Comparison of ENCODE assay signal across 8 mouse cellular contexts in genomic region chrX:142966008-142966966, GRCm38 (mm10). TPM values are rescaled to one million over a fixed set of nuclear protein-coding genes. Genes with fewer than 3 reads are reported as not detected.
A peak's percentile ranks its signal among the peaks of the same experiment; 100 is the strongest.
DNase-seq lines count a peak whose midpoint lies in the region; ATAC-seq and TF ChIP-seq lines count a peak whose summit lies in the region.

Gene Ammecr1, minus strand, starts transcription at chrX:142966728.

- peaks cover 28% of the 10 kb centered on the region for H3K27me3 ChIP-seq in Patski
- H3K27me3 ChIP-seq in hindbrain, embryonic 11.5 days (ENCODE audit: control insufficient read depth, insufficient read depth, low read length) = peaks cover 3% of the 10 kb centered on the region

- no peak for TF ChIP-seq CTCF in Patski (IDR thresholded peaks at IDR 0.05)

- peak within 1 kb of the TSS; percentile 86 for H3K27ac ChIP-seq in hindbrain, embryonic 11.5 days (ENCODE audit: low read depth, low read length)

- WGBS in hindbrain, embryonic 11.5 days = 9% methylated on average over 62 of the region's 112 CpGs

- no peaks in the 10 kb centered on the region for H3K9me3 ChIP-seq in hindbrain, embryonic 11.5 days (ENCODE audit: control insufficient read depth, low read length)

- POLR2A ChIA-PET in Patski (lab: Charles Lee) = no interaction called here

- ATAC-seq in Patski = peak; percentile 74
- ATAC-seq in hindbrain, embryonic 11.5 days (ENCODE audit: low FRiP score) = peak; percentile 96

- H3K4me2 ChIP-seq in hindbrain, embryonic 11.5 days (replicated peaks; ENCODE audit: low read depth, low read length) = peak within 1 kb of the TSS; percentile 55

- DNase-seq in Patski (ENCODE audit: low read depth, low spot score) = no peak
- DNase-seq in cerebellum, adult 9-11 months = peak; percentile 86
- DNase-seq in frontal cortex, adult 2 months (ENCODE audit: extremely low spot score in 1 of 2, low spot score in 1 of 2) = peak; percentile 13 to 58
- peak; percentile 81 for DNase-seq in hindbrain, embryonic 11.5 days (ENCODE audit: low spot score)
- DNase-seq in layer of hippocampus, postnatal 36 days = peak; percentile 67 to 69
- DNase-seq in lung, postnatal 25 days (ENCODE audit: low spot score) = peak; percentile 60
- peak; percentile 79 for DNase-seq in retina, embryonic 14.5 days (ENCODE audit: low spot score)
- peak; percentile 79 for DNase-seq in thymus, postnatal 4 days

- in situ Hi-C loops in Patski (cut with MboI; ENCODE audit: low pct_unique_long_range_greater_than_20kb) = loop anchor here (10.0 kb wide), 1 partner anchor 121 kb away; no protein-coding TSS in a partner anchor

- H3K9ac ChIP-seq in hindbrain, embryonic 11.5 days (ENCODE audit: low read depth, low read length) = peak within 1 kb of the TSS; percentile 79

- no peaks in the 10 kb centered on the region for H3K4me1 ChIP-seq in hindbrain, embryonic 11.5 days (replicated peaks; ENCODE audit: control insufficient read depth, insufficient read depth, low read length)

- H3K4me3 ChIP-seq in hindbrain, embryonic 11.5 days (ENCODE audit: low read depth, low read length) = peak within 1 kb of the TSS; percentile 61

- CTCF ChIA-PET in Patski (lab: Charles Lee) = no interaction called here

- H3K36me3 ChIP-seq in hindbrain, embryonic 11.5 days (ENCODE audit: control insufficient read depth, insufficient read depth, low read length) = no peaks in the 10 kb centered on the region

RNA-seq across cellular contexts. Expression of gene Ammecr1, which starts in this region (rescaled TPM):
- polyA plus RNA-seq in Patski (2021) = 12.6 TPM
- 1.9 and 2.0 TPM in 2 replicates for polyA plus RNA-seq in frontal cortex, adult 2 months (2012; rRNA removed)
- 12.3 and 15.0 TPM in 2 replicates for polyA plus RNA-seq in hindbrain, embryonic 11.5 days (2014; fragmentation: Nextera tagmentation; extraction: Ambion mirVana)
- 1 to 10 TPM; 1.6 to 1.9 TPM for total RNA-seq in layer of hippocampus, postnatal 36 days (2021)
